Mouse (Mus musculus): ENCODE results near the gene Arhgef28.

DNA sequence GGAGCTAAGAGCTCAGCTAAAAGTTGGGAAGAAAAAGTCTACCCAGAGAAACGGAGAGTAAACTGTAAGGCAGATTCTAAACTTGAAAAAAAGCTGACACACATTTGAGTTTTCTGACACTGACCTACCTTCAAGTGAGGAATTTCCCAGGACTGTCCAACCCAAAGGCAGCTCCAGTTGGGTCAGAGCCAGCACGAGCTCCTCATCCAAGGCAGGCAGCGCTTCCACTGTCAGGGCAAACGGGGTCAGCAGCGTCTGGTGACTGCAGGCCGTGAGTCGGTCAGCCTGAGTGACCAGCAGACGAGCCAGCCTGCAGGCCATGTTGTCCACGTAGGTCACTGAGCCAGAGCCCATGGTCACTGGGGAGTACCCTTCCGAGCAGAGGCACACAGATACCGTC is 131.4 kb downstream of the Arhgef28 start:
- TF ChIP-seq POLR2A (IDR thresholded peaks at IDR 0.05; ENCODE audit: borderline replicate concordance, insufficient read depth, low read length) (no peak), CTCF (IDR thresholded peaks at IDR 0.05; ENCODE audit: borderline replicate concordance, insufficient read depth, low read depth, low read length) (no peak)
